Mouse (Mus musculus) ES-E14 (cell line): Measurements from ENCODE around the gene Stx8.

ENCODE experiments used
- HCFC1 ChIP-seq: IDR thresholded peaks from 2 replicates; pipeline ENCODE4 v1.6.1; 2012; ENCODE audit warnings: low read length, inconsistent platforms, borderline replicate concordance; ENCODE audit not compliant: insufficient read depth
- MAFK ChIP-seq: IDR thresholded peaks from 2 replicates; pipeline ENCODE4 v1.6.1; 2014; ENCODE audit warnings: mild to moderate bottlenecking, low read depth, low read length, inconsistent platforms; ENCODE audit not compliant: insufficient read depth
- ZNF384 ChIP-seq: IDR thresholded peaks from 2 replicates; pipeline ENCODE4 v1.6.1; 2012; ENCODE audit warnings: low read depth, low read length, inconsistent platforms

DNA sequence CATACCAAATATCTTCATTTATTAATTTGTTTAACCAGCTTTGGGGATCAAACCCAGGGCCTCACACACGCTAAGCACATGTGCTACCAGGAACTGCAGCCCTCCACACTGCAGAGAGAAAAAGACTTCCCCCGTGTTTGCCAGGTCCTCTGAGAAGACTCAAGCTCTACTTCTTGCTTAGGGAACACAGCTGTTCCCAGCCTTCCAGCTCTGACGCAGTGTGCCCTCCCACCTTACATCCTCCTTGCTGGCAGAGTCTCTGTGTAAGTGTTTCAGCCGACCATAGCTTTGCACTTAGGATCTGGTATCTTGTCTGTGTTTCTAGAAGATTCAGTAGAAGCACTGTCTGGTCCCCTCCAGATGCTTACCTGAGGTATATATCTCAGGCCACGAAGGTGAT is 224.9 kb downstream of the Stx8 start:
- no peak for TF ChIP-seq MAFK
- no peak for TF ChIP-seq ZNF384
- no peak for TF ChIP-seq HCFC1
